Mouse (Mus musculus) ovary, postnatal 36 days (tissue): Measurements from ENCODE around the gene Gtpbp2.

ENCODE experiments used
- DNase-seq: peaks from one replicate; pipeline ENCODE4 v3.0.0; 2022; ENCODE audit warnings: low spot score, mixed read lengths

The Gtpbp2 gene

DNA sequence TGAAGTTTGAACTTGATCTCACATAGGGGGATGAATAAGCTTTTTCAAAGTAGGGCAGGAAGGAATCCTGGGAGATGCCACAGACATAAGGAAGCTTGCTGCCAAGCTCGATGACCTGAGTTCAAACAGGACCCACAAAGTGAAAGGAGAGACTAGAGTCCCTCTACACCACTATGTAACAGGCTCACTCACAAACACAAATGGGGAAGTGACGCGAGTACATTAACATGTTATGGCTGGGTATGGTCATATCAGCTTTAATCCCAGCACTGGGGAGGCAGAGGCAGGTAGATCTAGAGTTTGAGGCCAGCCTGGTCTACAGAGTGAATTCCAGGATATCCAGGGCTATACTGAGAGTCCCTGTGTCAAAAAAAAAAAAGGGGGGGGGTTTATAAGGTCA is 6.5 kb upstream of the Gtpbp2 start:
- no peak for DNase-seq

DNA sequence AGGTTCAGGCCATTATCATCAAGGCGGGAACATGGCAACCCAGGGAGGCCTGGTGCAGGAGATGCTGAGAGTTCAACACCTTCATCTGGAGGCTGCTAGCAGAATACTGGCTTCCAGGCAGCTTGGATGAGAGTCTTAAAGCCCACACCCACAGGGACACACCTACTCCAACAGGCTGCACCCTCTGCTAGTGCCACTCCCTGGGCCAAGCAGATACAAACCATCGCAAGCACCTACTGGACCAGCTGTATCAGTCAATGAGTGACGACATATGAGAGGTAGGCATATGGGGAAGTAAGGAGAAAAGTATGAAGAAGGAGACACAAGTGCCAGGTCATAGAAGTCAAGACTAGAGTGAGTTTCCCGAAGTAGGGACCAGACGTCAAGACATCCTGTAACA is 4.2 kb upstream of the Gtpbp2 start:
- DNase-seq = no peak

GRCm38 (mm10) chr17:46157131-46157530 is 3.7 kb upstream of the Gtpbp2 start:
- DNase-seq = no peak

DNA sequence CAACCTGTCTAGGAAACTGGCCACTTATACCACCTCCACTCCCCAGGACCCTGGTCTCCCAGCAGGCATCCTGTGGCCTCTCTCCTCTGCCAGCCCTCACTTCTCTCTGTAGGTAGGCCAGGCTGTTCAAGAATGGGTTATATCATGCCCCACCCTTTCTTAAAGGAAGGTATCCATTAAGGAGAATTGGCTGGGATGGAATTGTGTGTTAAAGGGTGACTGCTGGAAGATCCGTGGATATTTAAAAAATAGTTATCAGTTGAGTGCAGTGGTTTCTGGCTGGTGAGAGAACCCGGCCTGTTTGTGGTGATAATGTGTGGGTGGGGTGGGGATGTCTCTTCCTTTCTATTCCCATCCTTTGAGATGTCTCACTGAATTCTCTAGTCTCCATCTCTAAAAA is 1.6 kb upstream of the Gtpbp2 start:
- DNase-seq = no peak

GRCm38 (mm10) chr17:46160090-46160662 is 656 bp upstream of the Gtpbp2 start:
- peak; percentile 89 for DNase-seq

GRCm38 (mm10) chr17:46161179-46161578 is 347 bp downstream of the Gtpbp2 start:
- DNase-seq = no peak

DNA sequence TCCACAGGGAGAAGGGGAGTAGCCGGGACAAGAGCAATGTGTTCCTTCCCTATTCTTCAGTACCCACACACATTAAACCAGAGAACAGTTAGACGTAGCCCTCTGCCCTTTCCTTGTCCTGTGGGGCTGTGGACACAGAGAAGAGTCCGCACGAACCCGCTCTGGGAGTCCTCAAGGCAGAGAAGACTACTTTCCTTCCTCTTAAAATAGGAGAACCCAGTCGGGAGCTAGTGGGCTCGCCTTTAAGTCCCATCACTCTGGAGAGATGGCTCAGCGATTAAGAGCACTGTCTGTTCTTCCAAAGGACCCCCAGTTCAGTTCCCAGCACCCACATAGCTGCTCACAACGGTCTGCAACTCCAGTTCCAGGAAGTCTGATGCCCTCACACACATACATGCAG is 878 bp downstream of the Gtpbp2 start:
- no peak for DNase-seq

DNA sequence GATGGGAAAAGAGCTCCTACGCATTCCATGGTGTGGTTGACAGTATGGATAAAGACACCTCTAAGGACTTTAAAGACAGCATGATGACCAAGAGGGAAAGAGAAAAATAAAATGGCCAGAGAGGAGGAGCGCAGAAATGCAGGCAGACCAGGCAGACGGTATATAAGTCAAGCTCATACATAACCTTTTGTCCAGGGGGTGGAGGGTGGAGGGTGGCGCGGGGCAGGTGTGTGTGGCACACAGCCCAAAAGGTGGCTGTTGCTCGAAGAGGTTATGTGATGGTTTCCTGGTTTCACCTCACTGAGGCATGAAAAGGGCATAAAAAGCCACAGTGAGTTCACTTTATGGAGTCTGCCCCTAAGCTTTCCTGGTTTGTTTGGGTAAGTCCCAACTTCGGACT is 1.7 kb downstream of the Gtpbp2 start:
- DNase-seq = no peak

DNA sequence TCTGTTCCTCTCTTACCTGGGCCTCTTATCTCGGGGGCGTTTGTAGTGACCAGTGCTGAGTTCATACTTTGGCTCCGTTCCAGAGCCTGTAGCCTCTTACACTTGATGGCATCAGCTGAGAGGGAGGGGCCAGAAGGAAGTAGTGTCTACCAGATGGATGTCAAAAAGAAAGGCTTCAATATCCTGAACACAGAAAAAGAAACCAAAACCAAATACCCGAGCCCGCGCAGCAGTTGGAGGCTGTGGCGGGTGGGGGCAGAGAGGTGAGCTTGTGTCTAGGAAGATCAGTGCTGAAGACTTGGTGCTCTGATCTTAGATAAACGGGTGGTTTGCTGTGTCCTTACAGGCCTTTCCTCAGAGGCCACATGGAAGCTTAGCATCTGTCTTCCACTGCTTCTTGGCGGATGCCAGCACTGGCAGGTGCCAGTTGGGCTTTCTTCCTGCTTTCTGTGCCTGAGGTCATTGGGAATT is 2.2 kb downstream of the Gtpbp2 start:
- DNase-seq = no peak

DNA sequence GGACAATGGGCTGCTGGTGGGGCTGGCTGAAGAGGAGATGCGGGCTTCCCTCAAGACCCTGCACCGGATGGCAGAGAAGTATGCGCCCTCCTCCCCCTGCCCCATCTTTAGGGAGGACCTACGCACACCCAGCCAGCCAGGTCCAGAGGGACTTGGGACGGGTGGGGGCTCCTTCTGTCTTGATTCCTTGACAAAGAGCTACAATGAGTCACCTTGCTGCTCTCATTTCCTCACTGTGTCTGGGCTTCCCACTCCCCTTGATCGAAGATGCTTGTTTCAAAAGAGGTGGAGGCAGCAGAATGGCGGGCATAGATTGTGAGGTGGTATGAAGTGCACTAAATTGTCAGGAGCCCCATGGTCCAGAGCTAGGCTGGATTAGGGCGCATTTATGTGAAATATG is 3.5 kb downstream of the Gtpbp2 start:
- no peak for DNase-seq

GRCm38 (mm10) chr17:46164791-46165190 is 4.0 kb downstream of the Gtpbp2 start:
- DNase-seq = no peak

DNA sequence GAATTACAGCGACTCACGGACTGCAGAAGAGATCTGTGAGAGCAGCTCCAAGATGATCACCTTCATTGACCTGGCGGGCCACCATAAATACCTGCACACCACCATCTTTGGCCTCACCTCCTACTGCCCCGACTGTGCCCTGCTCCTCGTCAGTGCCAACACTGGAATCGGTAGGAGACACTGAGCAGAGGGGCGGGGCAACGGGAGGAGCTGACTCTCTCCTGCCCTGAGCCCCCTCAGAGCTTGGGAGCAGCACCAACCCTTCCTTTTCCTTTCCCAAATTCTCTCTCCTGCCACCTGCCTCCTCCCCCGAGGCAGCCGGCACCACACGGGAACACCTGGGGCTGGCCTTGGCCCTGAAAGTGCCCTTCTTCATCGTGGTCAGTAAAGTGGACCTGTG is 4.6 kb downstream of the Gtpbp2 start:
- no peak for DNase-seq

- DNase-seq = no peak
Observed at GRCm38 (mm10) chr17:46166270-46166669, 5.4 kb downstream of the Gtpbp2 start.

DNA sequence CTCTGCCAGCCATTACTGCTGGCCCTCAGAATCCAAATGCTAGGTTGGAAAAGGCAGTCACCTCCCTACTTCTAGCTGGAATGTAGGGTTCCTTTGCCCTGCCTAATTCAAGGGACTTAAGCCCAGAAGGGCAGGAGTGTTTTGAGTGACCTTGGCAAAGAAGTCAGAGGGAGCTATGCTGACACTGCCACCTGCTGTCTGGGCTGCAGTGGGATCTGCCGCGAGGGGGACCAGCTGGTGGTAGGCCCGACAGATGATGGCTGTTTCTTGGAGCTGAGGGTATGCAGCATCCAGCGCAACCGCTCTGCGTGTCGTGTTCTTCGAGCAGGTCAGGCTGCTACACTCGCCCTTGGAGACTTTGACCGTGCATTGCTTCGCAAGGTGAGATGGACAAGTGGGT is 6.2 kb downstream of the Gtpbp2 start:
- peak; percentile 42 for DNase-seq

DNA sequence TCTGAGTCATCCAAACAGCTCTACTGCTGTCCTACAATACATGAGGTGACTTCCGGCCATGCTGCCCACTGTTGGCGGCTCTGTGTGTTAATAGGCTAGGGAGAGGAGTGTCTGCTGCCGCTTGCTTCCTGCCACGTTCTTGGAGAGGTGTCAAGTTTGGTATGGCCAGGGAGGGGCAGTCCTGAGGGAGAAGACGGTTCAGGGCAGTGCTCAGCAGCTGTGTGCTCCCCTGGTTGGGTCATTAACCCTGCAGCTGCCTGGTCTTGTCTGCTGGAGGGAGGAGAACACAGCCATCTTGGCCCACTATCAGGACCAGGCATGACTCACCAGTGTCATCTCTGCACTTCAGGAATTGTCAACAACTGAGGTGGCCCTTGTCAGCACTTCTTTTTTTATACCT is 7.5 kb downstream of the Gtpbp2 start:
- no peak for DNase-seq

GRCm38 (mm10) chr17:46168768-46169167 is 7.9 kb downstream of the Gtpbp2 start:
- DNase-seq = no peak

DNA sequence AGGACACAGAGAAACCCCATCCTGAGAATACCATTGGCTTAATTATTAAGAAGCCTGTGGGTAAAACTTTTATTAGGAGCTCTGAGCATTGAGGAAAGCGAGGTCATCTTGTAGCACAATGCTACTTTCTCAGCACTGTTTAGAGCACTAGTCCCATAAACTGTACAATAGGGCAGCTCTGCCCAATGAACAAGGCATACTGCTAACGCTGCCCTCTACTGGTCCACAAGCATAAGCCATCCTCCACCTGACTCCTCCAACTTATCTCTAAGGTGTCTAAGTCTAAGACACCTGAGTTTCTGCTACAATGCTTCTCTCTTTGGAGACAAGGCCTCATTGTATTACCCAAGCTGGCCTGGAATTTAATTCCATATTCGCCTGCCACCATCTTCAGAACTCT is 9.7 kb downstream of the Gtpbp2 start:
- DNase-seq = no peak

DNA sequence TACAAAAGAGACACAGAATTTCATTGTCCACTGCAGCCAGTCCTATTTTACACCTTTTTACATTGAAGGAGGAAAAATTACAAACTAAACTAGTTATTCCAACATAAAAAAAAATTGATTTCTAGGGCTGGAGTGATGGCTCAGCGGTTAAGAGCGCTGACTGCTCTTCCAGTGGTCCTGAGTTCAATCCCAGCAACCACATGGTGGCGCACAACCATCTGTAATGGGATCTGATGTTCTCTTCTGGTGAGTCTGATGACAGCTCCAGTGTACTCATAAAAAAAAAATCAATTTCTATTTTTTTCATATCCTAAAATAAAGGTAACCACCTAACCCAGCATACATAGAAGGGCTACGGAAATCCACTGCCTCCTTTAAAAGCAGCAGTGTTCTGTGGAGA is 21.4 kb downstream of the Gtpbp2 start:
- DNase-seq = no peak

- DNase-seq = no peak
Observed at GRCm38 (mm10) chr17:46188829-46189228, 28.0 kb downstream of the Gtpbp2 start.

DNA sequence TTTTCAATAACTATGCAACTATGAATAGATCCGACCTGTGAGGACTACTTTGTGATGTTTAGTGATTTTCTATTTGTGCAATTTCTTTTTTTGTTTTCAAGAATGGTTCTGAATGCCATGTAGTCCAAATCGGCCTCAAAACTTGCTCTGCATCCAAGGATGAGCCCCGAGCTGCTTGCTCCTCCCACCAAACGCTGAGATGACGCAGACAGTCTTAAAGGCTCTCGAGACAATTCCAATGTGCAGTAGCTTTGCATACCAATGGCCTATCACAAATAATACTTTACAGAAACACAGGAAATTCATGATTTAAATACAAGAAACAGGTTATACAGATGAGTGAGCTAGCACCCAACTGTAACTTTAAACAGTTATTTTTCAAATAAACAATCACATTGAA is 40.3 kb downstream of the Gtpbp2 start:
- no peak for DNase-seq

DNA sequence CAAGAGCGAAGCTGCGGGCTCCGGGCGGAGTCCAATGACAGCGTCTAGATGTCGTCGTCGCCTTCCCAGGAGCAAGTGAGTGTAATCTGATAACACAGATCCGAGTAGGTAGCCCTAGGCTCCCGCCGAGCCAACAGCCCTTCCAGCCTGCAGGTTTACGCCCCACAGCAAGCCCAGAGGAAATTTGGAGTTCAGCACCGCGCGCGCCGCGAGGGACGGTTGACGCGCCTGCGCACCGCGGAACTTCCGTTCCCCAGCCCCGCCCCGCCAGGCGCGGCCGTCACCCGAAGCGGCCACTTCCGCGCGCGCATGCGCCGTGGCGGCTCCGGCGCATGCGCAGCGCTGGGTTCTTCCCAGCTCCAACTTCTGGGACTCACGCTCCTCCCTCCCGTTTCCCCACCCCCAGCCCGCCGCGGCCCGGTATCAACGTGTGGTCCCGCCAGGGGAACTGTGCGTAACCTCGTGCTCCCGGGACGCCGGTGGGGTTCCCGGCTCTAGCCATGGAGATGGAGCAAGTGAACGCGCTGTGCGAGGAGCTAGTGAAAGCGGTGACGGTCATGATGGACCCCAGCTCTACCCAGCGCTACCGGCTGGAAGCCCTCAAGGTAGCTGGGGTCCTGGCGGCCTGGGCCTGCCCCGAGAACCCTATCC is 41.7 kb downstream of the Gtpbp2 start, which contains the start of the genes Polh and Xpo5:
Gene Polh (minus strand): TSS at position 225 of the 651 bp plus-strand sequence.
Gene Xpo5 (plus strand): TSS at position 362 of the 651 bp plus-strand sequence.
- DNase-seq = peak; percentile 94

DNA sequence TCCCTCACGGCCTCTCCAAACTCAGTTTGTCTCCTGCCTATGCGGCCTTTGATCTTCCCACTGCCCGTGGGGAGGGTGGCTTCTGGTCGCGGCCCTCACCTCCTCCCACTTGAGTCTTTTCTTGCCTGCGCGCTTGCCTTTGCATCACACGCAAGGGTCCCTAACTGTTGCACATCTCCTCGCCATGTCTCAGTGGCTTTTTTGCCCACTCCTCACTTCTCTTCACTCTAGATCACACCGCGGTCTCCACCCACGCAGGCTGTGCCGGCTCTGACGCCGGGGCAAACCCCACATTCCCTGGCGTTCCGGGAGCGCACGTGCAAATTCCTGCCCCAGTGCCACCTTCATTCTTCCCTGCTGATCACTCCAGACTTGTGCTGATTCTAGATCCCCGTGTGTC is 42.2 kb downstream of the Gtpbp2 start:
- DNase-seq = no peak

GRCm38 (mm10) chr17:46206676-46207075 is 45.8 kb downstream of the Gtpbp2 start:
- no peak for DNase-seq

- no peak for DNase-seq
Observed at GRCm38 (mm10) chr17:46210550-46210949, 49.7 kb downstream of the Gtpbp2 start.
